Mouse (Mus musculus) lung, embryonic 16.5 days (tissue): ENCODE data around the gene Irs2. TPM values are rescaled to one million over a fixed set of nuclear protein-coding genes. Genes with fewer than 3 reads are reported as not detected.

ENCODE experiments used
- ATAC-seq: fragments of 200-750 bp; cut with Nextera tagmentation; 2 replicates; pipeline ENCODE4 v1.8.0; 2017; ENCODE audit warnings: low read depth, mild to moderate bottlenecking, moderate library complexity
- H3K27ac ChIP-seq: fragments of 300-500 bp; sonication (generic); 2 replicates; pipeline ENCODE4 v1.5.1; 2014; ENCODE audit warnings: mild to moderate bottlenecking, control low read depth, low read length
- H3K27me3 ChIP-seq: fragments of 300-500 bp; sonication (generic); 2 replicates; pipeline ENCODE4 v1.6.1; 2014; ENCODE audit warnings: low read depth, low read length, mixed read lengths; ENCODE audit not compliant: control insufficient read depth, insufficient read depth
- H3K36me3 ChIP-seq: fragments of 300-500 bp; sonication (generic); 2 replicates; pipeline ENCODE4 v1.6.1; 2014; ENCODE audit warnings: low read length; ENCODE audit not compliant: control insufficient read depth, insufficient read depth
- H3K4me1 ChIP-seq: fragments of 300-500 bp; sonication (generic); replicated peaks from 2 replicates; pipeline ENCODE4 v1.6.1; 2014; ENCODE audit warnings: low read length, mixed read lengths; ENCODE audit not compliant: control insufficient read depth, insufficient read depth
- H3K4me2 ChIP-seq: fragments of 300-500 bp; sonication (generic); 2 replicates; pipeline ENCODE4 v1.6.1; 2014; ENCODE audit warnings: low read depth, low read length, control low read depth
- H3K4me3 ChIP-seq: fragments of 300-500 bp; sonication (generic); 2 replicates; pipeline ENCODE4 v1.5.1; 2014; ENCODE audit warnings: mild to moderate bottlenecking, low read length, control low read depth
- H3K9ac ChIP-seq: fragments of 300-500 bp; sonication (generic); 2 replicates; pipeline ENCODE4 v1.6.1; 2014; ENCODE audit warnings: low read length, control low read depth
- H3K9me3 ChIP-seq: fragments of 300-500 bp; sonication (generic); 2 replicates; pipeline ENCODE4 v1.6.1; 2016; ENCODE audit warnings: low read length; ENCODE audit not compliant: control insufficient read depth
- WGBS: fragments of 180-500 bp; shearing (Covaris S2); extraction: QIAGEN DNeasy Blood & Tissue Kit; methylation state at CpG from one replicate; pipeline ENCODE4 v1.1.7; 2014; 5-methylcytosine and 5-hydroxymethylcytosine counted together
- polyA plus RNA-seq: library from polyadenylated mRNA; unstranded; fragments of >200 nt; fragmentation: Nextera tagmentation; extraction: Ambion mirVana; gene quantifications from 2 replicates; pipeline ENCODE4 v1.2.1, GENCODE M21; 2015

Irs2 gene
- polyA plus RNA-seq, 1 experiment from 2014 or later, result 2.8 TPM

GRCm38 (mm10) chr8:10994390-10994954 is 13.8 kb downstream of the Irs2 start:
- ATAC-seq, result peak; percentile 48
- Histone ChIP-seq H3K4me1 (peaks cover 10% of the 10 kb centered on the region), H3K9ac (no peak overlapping the region), H3K36me3 (peaks cover 3% of the 10 kb centered on the region; the same call in 1 of the 2 replicates), H3K4me2 (no peak overlapping the region), H3K27me3 (no peaks in the 10 kb centered on the region), H3K27ac (no peak overlapping the region), H3K9me3 (no peaks in the 10 kb centered on the region), H3K4me3 (no peak overlapping the region)
- 82% methylated on average over 6 of the region's 6 CpGs for WGBS

DNA sequence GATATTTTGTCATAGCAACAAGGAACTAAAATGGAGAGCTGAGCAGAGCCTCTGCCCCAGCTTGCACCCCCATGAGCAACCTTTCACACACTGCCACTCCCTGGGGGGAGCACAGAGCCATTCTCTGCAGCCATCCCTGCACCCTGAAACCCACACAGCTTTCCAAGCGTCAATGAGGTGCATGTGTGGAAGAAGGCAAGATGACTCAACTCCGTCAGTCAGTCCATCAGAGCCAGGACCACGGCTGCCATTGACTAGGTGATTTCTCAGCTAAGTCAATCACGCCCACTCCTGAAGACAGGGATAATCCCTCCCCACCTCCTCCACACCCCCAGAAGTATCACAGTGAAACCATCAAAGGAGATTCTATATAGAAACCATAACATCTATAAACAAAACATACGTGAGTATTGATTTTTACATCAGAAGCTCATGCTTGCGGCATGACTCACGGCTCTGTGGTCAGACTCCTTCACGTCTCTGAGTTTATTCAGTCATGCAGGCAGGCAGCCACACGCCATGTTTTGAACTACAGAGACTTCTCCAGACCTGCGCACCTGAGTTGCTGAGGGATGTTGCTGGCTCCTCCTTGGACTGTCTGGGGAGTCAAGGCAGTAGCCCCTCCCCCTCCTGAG is 14.6 kb downstream of the Irs2 start:
- WGBS, result 81% methylated on average over 10 of the region's 10 CpGs
- Histone ChIP-seq H3K9ac (no peak overlapping the region), H3K4me1 (peaks cover 8% of the 10 kb centered on the region), H3K9me3 (no peaks in the 10 kb centered on the region), H3K27me3 (no peaks in the 10 kb centered on the region), H3K4me3 (no peak overlapping the region), H3K27ac (no peak overlapping the region), H3K4me2 (no peak overlapping the region), H3K36me3 (peaks cover 3% of the 10 kb centered on the region; the same call in 1 of the 2 replicates)
- no peak for ATAC-seq

- 82% methylated on average over 8 of the region's 8 CpGs for WGBS
- no peaks in the 10 kb centered on the region for H3K9me3 ChIP-seq
- H3K4me1 ChIP-seq, result peaks cover 6% of the 10 kb centered on the region
- no peak overlapping the region for H3K4me2 ChIP-seq
- no peaks in the 10 kb centered on the region for H3K27me3 ChIP-seq
- H3K36me3 ChIP-seq, result peaks cover 3% of the 10 kb centered on the region; the same call in 1 of the 2 replicates
- no peak overlapping the region for H3K9ac ChIP-seq
- H3K27ac ChIP-seq, result no peak overlapping the region
- no peak for ATAC-seq
- H3K4me3 ChIP-seq, result no peak overlapping the region
Observed at GRCm38 (mm10) chr8:10992081-10992480, 16.2 kb downstream of the Irs2 start.

GRCm38 (mm10) chr8:10991323-10991722 is 16.9 kb downstream of the Irs2 start:
- Histone ChIP-seq H3K4me1 (peaks cover 5% of the 10 kb centered on the region), H3K27me3 (no peaks in the 10 kb centered on the region), H3K36me3 (peaks cover 8% of the 10 kb centered on the region), H3K9me3 (no peaks in the 10 kb centered on the region), H3K27ac (no peak overlapping the region), H3K4me3 (no peak overlapping the region), H3K4me2 (no peak overlapping the region), H3K9ac (no peak overlapping the region)
- WGBS, result 86% methylated on average over 2 of the region's 2 CpGs
- no peak for ATAC-seq

DNA sequence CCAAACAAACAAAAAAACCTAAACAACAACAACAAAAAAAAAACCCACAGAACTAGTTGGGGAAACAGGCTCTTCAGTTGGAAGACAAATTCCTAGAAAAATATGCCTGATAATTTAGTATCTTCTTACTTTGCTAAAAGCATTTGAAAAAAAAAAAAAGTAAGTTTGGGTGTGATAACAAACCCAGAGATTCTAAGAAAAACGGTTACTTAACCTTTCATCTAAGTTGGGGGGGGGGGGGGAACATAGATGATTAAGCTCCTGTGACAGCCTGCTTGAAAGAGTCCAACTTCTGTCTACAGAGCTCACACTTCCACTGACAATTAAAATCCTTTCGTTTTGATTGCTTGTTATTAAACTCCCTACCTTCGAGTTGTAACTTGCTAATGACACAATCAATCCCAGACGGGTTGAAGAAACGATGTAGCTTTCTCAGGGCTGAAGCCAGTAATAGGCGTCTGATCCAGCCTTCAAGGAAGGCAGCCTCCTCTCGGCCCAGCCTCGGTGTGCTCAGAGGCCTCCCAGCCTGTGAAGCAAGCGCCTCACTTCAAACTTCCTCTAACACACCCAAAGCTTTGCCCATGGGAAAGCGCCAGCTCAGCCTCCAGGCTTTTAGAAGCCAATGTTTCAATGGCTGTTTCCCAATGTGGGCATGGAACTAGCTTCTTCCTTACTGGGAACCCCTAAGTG is 17.7 kb downstream of the Irs2 start:
- Histone ChIP-seq H3K9me3 (no peaks in the 10 kb centered on the region), H3K4me3 (no peak overlapping the region), H3K36me3 (peaks cover 15% of the 10 kb centered on the region), H3K4me1 (peaks cover 4% of the 10 kb centered on the region), H3K4me2 (no peak overlapping the region), H3K27me3 (no peaks in the 10 kb centered on the region), H3K27ac (no peak overlapping the region), H3K9ac (no peak overlapping the region)
- 32% methylated on average over 10 of the region's 10 CpGs for WGBS
- ATAC-seq, result peak; percentile 40; the same call in 1 of the 2 replicates

- no peak overlapping the region for H3K9ac ChIP-seq
- H3K9me3 ChIP-seq, result no peaks in the 10 kb centered on the region
- peaks cover 16% of the 10 kb centered on the region for H3K36me3 ChIP-seq
- H3K4me3 ChIP-seq, result no peak overlapping the region
- no peaks in the 10 kb centered on the region; the same call in none of the 2 replicates for H3K4me1 ChIP-seq
- no peaks in the 10 kb centered on the region for H3K27me3 ChIP-seq
- ATAC-seq, result no peak
- H3K4me2 ChIP-seq, result no peak overlapping the region
- H3K27ac ChIP-seq, result no peak overlapping the region
- 94% methylated on average over 3 of the region's 3 CpGs for WGBS
Observed at GRCm38 (mm10) chr8:10989946-10990345, 18.3 kb downstream of the Irs2 start.

- 95% methylated on average over 17 of the region's 17 CpGs for WGBS
- ATAC-seq, result no peak
Observed at GRCm38 (mm10) chr8:10986638-10987037, 21.6 kb downstream of the Irs2 start.

GRCm38 (mm10) chr8:10985064-10985463 is 23.2 kb downstream of the Irs2 start:
- no peak overlapping the region for H3K4me2 ChIP-seq
- H3K36me3 ChIP-seq, result peaks cover 13% of the 10 kb centered on the region
- H3K27ac ChIP-seq, result no peak overlapping the region
- H3K4me1 ChIP-seq, result peaks cover under 1% of the 10 kb centered on the region; the same call in 1 of the 2 replicates
- 78% methylated on average over 7 of the region's 7 CpGs for WGBS
- no peak overlapping the region for H3K4me3 ChIP-seq
- no peaks in the 10 kb centered on the region for H3K27me3 ChIP-seq
- H3K9ac ChIP-seq, result no peak overlapping the region
- ATAC-seq, result no peak
- H3K9me3 ChIP-seq, result no peaks in the 10 kb centered on the region

More at GRCm38 (mm10) chr8:10986638-10987037, 21.6 kb downstream of the Irs2 start:
- no peak overlapping the region for H3K4me2 ChIP-seq
- no peak overlapping the region for H3K4me3 ChIP-seq
- no peak overlapping the region for H3K27ac ChIP-seq
- H3K9ac ChIP-seq, result no peak overlapping the region
- peaks cover 13% of the 10 kb centered on the region for H3K36me3 ChIP-seq
- no peaks in the 10 kb centered on the region for H3K27me3 ChIP-seq
- no peaks in the 10 kb centered on the region for H3K9me3 ChIP-seq
- H3K4me1 ChIP-seq, result no peaks in the 10 kb centered on the region; the same call in 1 of the 2 replicates

DNA sequence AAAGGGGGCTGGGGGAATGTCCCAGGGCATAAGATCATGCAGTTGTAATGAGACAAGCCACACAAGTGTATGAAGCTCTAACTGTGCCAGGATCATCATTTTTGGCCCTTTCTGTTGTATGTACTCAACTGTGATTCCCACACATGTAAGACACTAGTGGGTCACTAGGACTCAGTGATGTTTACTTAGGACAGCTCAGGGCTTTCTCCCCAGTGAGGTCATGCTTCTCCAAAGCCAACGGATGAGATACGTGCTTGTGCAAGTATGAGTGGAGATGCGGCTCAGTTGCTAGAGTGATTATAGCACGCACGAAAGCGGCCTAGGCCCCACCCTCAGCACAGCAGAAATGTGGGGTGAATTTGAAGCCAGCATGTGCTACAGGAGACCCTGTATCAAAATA is 27.4 kb downstream of the Irs2 start:
- WGBS, result 87% methylated on average over 6 of the region's 6 CpGs
- ATAC-seq, result no peak
- Histone ChIP-seq H3K9me3 (no peaks in the 10 kb centered on the region), H3K4me1 (peaks cover 33% of the 10 kb centered on the region), H3K4me2 (no peak overlapping the region), H3K9ac (no peak overlapping the region), H3K27ac (no peak overlapping the region), H3K4me3 (no peak overlapping the region), H3K36me3 (peaks cover 4% of the 10 kb centered on the region), H3K27me3 (no peaks in the 10 kb centered on the region)
